Mouse (Mus musculus): ENCODE data around the gene Wdr66.

DNA sequence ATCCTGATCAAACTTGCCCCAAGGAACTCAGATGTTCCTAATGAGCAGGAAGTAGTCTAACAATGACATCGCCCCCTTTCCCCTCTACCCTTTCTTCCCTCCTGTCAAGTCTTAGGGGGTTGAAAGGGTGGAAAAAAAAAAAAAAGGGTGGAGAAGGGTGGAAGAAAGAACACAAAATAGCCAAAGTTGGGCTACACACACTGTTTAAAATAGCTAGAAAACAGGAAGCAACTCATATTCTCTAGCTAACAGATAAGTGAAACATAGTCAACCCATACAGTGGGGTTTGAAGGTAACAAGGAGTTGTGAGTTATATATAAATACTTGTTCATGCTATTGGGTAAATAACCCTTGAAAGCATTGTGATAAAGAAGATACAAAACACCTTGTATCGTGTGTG, 19.7 kb upstream of the Wdr66 start:
- TF ChIP-seq EP300 (IDR thresholded peaks at IDR 0.05; ENCODE audit: insufficient read depth, low read depth, low read length) (no peak), POLR2A (IDR thresholded peaks at IDR 0.05; ENCODE audit: insufficient read depth, low read length) (no peak), CTCF (IDR thresholded peaks at IDR 0.05; ENCODE audit: low read depth, low read length) (no peak)
